Mouse (Mus musculus) megakaryocyte, embryonic 14.5 days (primary cell): Measurements from ENCODE around the gene Gm20425.

Experiments used
- FLI1 ChIP-seq: IDR thresholded peaks from 2 replicates; pipeline ENCODE4 v1.6.1; 2012; ENCODE audit warnings: low read length, inconsistent platforms, mixed read lengths
- GATA1 ChIP-seq: IDR thresholded peaks from 3 replicates; pipeline ENCODE4 v1.6.1; 2012; ENCODE audit warnings: mixed read lengths, low read length, inconsistent platforms, borderline replicate concordance

DNA sequence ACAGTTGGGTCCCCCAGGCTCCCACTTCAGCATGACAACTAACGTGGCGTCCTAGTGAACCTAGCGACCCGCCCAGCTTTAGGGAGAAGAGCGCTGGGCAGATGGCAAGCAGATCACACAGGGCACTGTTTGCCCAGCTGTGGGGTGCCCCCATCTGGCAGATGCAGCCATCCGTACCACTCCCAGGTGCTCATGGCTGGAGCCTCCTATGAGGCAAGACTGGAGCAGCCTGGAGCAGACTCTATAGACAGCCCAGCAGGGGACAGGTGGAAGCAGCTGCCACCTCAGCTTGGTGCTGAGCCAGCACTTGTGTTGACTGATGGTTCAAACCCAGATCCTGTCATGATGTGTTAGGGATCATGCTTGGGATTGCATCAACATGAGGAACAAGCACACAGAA, 62.1 kb downstream of the Gm20425 start:
- no peak for TF ChIP-seq GATA1
- no peak for TF ChIP-seq FLI1
